Mouse (Mus musculus) CH12.LX (cell line): ENCODE results near the gene Afp.

Experiments
- CTCF ChIP-seq, 2 experiments: IDR thresholded peaks in 1 of 2; conservative IDR thresholded peaks in 1 of 2; 2 replicates each; pipeline ENCODE4 v1.5.1; 2011 to 2012; ENCODE audit warnings: low read depth in 2 of 2, low read length in 2 of 2, improper control_type of control experiment in 1 of 2, inconsistent platforms in 1 of 2, mild to moderate bottlenecking in 1 of 2, moderate library complexity in 1 of 2
- GABPA ChIP-seq: IDR thresholded peaks from 2 replicates; pipeline ENCODE4 v1.6.1; 2012; ENCODE audit warnings: low read depth, low read length, improper control_type of control experiment, inconsistent platforms; ENCODE audit not compliant: insufficient replicate concordance
- KAT2A ChIP-seq: IDR thresholded peaks from 2 replicates; pipeline ENCODE4 v1.6.1; 2012; ENCODE audit warnings: low read length, improper control_type of control experiment, inconsistent platforms; ENCODE audit not compliant: insufficient replicate concordance
- MEF2A ChIP-seq: IDR thresholded peaks from 2 replicates; pipeline ENCODE4 v1.6.1; 2014; ENCODE audit warnings: low read depth, mild to moderate bottlenecking, inconsistent platforms, low read length, improper control_type of control experiment, borderline replicate concordance
- MYC ChIP-seq: IDR thresholded peaks from 2 replicates; pipeline ENCODE4 v1.6.1; 2011; ENCODE audit warnings: low read depth, mild to moderate bottlenecking, improper control_type of control experiment, low read length
- POLR2A ChIP-seq: IDR thresholded peaks from 2 replicates; pipeline ENCODE4 v1.6.1; 2011; ENCODE audit warnings: low read depth, mild to moderate bottlenecking, improper control_type of control experiment, low read length
- POLR2AphosphoS2 ChIP-seq: IDR thresholded peaks from 2 replicates; pipeline ENCODE4 v1.6.1; 2011; ENCODE audit warnings: low read depth, low read length, improper control_type of control experiment
- SIN3A ChIP-seq: IDR thresholded peaks from 2 replicates; pipeline ENCODE4 v1.6.1; 2012; ENCODE audit warnings: low read length, improper control_type of control experiment, inconsistent platforms

GRCm38 (mm10) chr5:90512288-90512955 is 21.9 kb downstream of the Afp start:
- TF ChIP-seq CTCF (conservative IDR thresholded peaks at IDR 0.05 in 1 of 2, IDR thresholded peaks at IDR 0.05 in 1 of 2; ENCODE audit: low read depth in 2 of 2, low read length in 2 of 2): peak in 1 of 2 experiments; percentile 39; a peak in 2 of 4 replicates
- no peak for TF ChIP-seq GABPA
- no peak for TF ChIP-seq MYC
- no peak for TF ChIP-seq POLR2A
- no peak for TF ChIP-seq POLR2AphosphoS2
- no peak for TF ChIP-seq SIN3A
- TF ChIP-seq KAT2A: no peak
- TF ChIP-seq MEF2A: no peak
